Mouse (Mus musculus) kidney, postnatal 10 days (tissue): Measurements from ENCODE around the gene Abcd2.

Experiments used
- DNase-seq: peaks from one replicate; pipeline ENCODE4 v3.0.0; 2021; ENCODE audit warnings: mixed read lengths

Abcd2 gene

GRCm38 (mm10) chr15:91161153-91161552 lies 30.4 kb downstream of the Abcd2 start:
- DNase-seq = no peak

GRCm38 (mm10) chr15:91153311-91153710 lies 38.3 kb downstream of the Abcd2 start:
- no peak for DNase-seq

GRCm38 (mm10) chr15:91152592-91152991 lies 39.0 kb downstream of the Abcd2 start:
- peak; percentile 38 for DNase-seq

- no peak for DNase-seq
Observed at GRCm38 (mm10) chr15:91124584-91124983, 67.0 kb downstream of the Abcd2 start.

GRCm38 (mm10) chr15:91112555-91113209 lies 78.9 kb downstream of the Abcd2 start:
- DNase-seq = no peak

- DNase-seq = no peak
Observed at GRCm38 (mm10) chr15:91108102-91108659, 83.4 kb downstream of the Abcd2 start.

- no peak for DNase-seq
Observed at GRCm38 (mm10) chr15:91104934-91105333, 86.7 kb downstream of the Abcd2 start.

GRCm38 (mm10) chr15:91104276-91104675 lies 87.3 kb downstream of the Abcd2 start:
- DNase-seq = no peak

GRCm38 (mm10) chr15:91103814-91104213 lies 87.8 kb downstream of the Abcd2 start:
- no peak for DNase-seq

- DNase-seq = no peak
Observed at GRCm38 (mm10) chr15:91103305-91103704, 88.3 kb downstream of the Abcd2 start.

- no peak for DNase-seq
Observed at GRCm38 (mm10) chr15:91096606-91097005, 95.0 kb downstream of the Abcd2 start.
